Mouse (Mus musculus): ENCODE measurements around the gene Ptpn6. TPM values are rescaled to one million over a fixed set of nuclear protein-coding genes. Genes with fewer than 3 reads are reported as not detected.

Gene Ptpn6
- total RNA-seq (2022), result 10 to 100 TPM in 2 of 4 experiments, 1 to 10 TPM in 2; 2.2 to 24.3 (median 13.4) TPM

- DNase-seq (ENCODE audit: low spot score in 2 of 2), result no peak
These were observed at the start of gene Ptpn6 for GRCm38 (mm10) chr6:124738511-124739023. Ptpn6 (minus strand) TSS chr6:124738714.

- DNase-seq (ENCODE audit: low spot score in 2 of 2), result no peak
These were observed 49.2 kb upstream of the Ptpn6 start for GRCm38 (mm10) chr6:124787722-124788121.

GRCm38 (mm10) chr6:124786756-124787420 is 48.4 kb upstream of the Ptpn6 start:
- no peak for DNase-seq (ENCODE audit: low spot score in 2 of 2)

- DNase-seq (ENCODE audit: low spot score in 2 of 2), result no peak
These were observed 43.9 kb upstream of the Ptpn6 start for GRCm38 (mm10) chr6:124782436-124782835.

- no peak for DNase-seq (ENCODE audit: low spot score in 2 of 2)
These were observed 42.4 kb upstream of the Ptpn6 start for GRCm38 (mm10) chr6:124780917-124781316.

DNA sequence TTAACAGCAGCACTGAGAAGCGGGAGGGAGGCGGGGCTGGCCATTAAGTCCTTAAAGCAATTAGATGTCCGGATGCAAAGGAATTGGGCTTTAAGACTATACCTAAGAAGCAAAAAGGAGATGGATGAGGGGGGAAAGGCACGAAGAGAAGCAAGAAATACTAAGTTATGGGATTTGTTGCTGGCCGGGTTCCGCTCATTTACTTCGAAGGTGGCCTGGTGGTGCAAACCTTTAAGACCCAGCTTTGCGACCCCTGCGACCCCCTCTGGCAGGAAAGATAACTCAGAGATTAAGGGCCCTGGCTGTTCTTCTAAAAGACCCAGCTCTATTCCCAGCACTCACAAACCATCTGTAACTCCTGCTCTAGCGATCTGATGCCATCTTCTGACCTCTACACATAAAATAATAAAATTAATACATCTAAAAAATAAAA is 41.5 kb upstream of the Ptpn6 start:
- DNase-seq (ENCODE audit: low spot score in 2 of 2), result no peak

GRCm38 (mm10) chr6:124779222-124779983 is 40.9 kb upstream of the Ptpn6 start, which contains the start of gene Lrrc23:
Lrrc23 (minus strand) TSS chr6:124779727.
- no peak for DNase-seq (ENCODE audit: low spot score in 2 of 2)

- no peak for DNase-seq (ENCODE audit: low spot score in 2 of 2)
These were observed 32.0 kb upstream of the Ptpn6 start for GRCm38 (mm10) chr6:124770511-124770910.

DNA sequence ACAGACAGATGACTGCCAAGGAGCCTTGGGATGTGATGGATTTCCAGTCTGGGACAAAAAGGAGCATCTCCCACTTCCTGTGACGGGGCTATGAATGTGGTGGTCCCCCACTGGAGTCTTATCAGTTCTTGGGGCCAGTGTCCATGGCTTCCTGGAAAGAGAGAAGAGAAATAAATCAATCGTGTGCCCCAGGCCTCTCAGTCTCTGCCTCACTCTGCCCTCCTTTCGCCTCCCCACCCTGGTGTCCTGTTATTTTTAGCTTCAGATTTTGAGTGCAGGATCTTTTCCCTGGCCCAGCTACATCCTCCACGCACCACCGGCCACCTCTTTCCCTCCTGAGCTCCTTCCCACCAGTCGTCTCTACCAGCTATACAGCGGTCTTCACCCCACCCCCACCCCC is 31.5 kb upstream of the Ptpn6 start:
- no peak for DNase-seq (ENCODE audit: low spot score in 2 of 2)

GRCm38 (mm10) chr6:124769101-124769765 is 30.7 kb upstream of the Ptpn6 start, which contains the start of gene Eno2:
Eno2 (minus strand) TSS chr6:124769673.
- peak in 1 of 2 experiments; percentile 70 for DNase-seq (ENCODE audit: low spot score in 2 of 2)

- no peak for DNase-seq (ENCODE audit: low spot score in 2 of 2)
These were observed 30.2 kb upstream of the Ptpn6 start for GRCm38 (mm10) chr6:124768704-124769044.

- no peak for DNase-seq (ENCODE audit: low spot score in 2 of 2)
These were observed 29.6 kb upstream of the Ptpn6 start for GRCm38 (mm10) chr6:124767920-124768703.

- no peak for DNase-seq (ENCODE audit: low spot score in 2 of 2)
These were observed 29.0 kb upstream of the Ptpn6 start for GRCm38 (mm10) chr6:124767536-124767919.

DNA sequence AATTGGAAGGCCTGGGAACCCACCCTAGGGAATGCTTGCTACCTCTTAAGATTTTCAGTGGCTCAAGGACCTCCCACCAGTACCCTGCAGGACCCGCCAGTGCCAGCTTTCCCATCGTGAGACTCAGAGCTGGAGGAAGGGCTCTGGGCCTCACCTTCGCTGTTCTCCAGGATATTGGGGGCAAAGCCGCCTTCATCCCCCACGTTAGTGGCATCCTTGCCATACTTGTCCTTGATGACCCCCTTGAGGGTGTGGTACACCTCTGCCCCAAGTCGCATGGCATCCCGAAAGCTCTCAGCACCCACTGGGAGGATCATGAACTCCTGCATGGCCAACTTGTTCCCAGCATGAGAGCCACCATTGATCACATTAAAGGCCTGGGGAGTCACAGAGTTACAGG is 27.4 kb upstream of the Ptpn6 start:
- DNase-seq (ENCODE audit: low spot score in 2 of 2), result no peak

GRCm38 (mm10) chr6:124759259-124759658 is 20.7 kb upstream of the Ptpn6 start:
- peak in 1 of 2 experiments; percentile 86 for DNase-seq (ENCODE audit: low spot score in 2 of 2)

GRCm38 (mm10) chr6:124758849-124759232 is 20.3 kb upstream of the Ptpn6 start:
- DNase-seq (ENCODE audit: low spot score in 2 of 2), result no peak

DNA sequence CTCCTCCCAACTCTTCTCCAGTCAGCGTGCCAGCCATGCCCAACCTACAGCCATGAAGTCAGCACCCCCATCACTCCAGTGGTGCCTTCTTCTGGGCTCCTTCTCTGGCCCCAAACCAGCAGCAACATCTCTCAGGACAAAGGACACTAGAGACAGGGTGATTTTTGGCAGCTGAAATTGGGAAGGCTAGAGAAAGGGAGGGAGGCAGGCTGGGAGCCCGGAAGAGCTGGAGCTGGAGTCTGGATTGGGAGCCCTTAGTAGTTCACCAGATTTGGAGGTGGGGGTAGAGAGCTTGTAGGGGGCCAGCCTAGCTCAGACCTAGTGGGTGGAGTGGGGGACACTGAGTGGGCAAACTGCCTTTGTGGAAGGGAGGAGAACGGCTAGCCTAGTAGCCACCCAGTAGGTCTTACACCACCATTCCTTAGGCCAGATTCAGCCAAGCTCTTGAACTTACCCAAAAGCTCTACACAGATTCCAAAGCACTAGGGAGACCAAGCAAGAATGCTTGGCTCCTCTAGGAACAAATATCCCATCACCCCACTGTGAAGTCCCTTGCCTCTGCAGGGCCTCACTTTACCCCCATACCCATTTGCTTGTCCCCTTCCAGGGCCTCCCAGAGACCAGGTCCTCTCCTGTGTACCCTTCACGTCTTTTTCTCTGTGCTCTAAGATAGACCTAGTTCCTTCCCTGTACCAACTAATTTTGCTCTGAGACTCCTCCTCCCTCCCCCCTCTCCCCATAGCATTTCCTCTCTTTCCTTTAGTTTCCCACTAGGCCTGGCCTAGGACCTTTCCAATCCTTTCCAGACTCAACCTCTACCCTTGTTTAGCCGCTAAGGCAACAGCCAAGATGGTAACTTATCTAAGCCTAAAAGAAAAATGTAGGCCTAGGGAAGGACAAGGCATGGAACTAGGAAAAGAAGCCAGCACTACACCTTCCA is 19.7 kb upstream of the Ptpn6 start:
- peak in 1 of 2 experiments; percentile 66 for DNase-seq (ENCODE audit: low spot score in 2 of 2)

DNA sequence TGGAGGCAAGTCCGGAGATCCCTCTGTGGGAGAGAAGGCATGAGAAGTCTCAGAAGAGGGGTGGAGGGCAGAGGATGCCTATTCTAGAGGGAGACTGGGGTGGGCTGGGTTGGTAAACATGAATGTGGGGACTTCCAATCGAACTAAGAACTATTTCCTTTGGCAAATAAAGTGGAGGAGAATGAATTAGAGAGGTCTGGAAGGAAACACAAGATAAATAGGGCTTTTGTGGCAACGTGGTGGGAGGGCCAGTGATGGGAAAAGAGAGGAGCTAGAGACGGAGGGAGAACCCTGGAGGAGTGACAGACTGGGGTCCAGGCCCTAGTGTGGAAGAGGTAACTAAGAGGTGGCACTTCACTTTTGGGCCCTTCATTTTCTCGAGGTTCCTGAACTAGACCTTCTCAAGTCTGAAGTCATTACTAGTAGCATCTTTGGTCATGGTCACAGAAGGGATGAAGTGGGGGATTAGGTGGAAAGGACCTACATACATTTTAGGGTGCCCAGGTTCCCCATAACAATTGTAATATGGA is 18.9 kb upstream of the Ptpn6 start:
- no peak for DNase-seq (ENCODE audit: low spot score in 2 of 2)

DNA sequence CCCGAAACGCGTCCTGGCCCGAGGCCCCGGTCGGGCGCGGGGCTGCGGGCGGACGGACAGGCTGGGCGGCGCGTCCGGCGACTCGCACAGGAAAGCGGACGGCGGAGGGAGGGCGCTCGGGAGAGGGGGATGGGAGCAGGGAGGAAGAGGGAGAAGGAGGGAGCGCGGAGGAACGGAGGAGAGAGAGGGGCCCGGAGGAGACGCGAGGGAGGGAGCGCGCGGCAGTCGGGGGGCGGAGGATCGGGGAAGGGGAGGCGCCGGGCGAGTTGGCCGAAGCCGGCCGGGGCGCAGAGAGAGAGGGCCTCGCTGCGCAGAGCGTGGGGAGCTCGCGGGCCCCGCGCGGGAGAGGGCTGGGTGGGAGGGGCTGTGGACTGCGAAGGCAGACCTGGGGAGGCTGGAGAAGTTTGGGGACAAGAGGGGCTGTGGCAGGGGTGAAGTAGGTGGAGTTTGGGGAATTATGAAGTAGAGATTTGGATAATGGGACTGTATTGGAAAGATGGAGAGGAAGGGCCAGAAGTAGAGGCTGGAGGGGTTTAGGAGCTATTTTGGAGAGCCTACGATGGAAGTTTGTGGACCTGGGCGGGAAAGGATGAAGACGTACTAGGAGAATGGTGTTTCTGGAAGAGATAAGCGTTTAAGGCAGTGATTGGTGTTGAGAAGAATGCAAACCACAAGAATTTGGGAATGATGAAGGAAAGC is 18.3 kb upstream of the Ptpn6 start:
- DNase-seq (ENCODE audit: low spot score in 2 of 2), result peak in 1 of 2 experiments; percentile 75

Measured in layer of hippocampus, adult 8-10 months (tissue).